Mouse (Mus musculus) CH12.LX (cell line): ENCODE data around the gene Cux1.

Experiments used
- CHD2 ChIP-seq: IDR thresholded peaks from 2 replicates; pipeline ENCODE4 v1.6.1; 2011; ENCODE audit warnings: low read length, improper control_type of control experiment
- CTCF ChIP-seq, 2 experiments: IDR thresholded peaks in 1 of 2; conservative IDR thresholded peaks in 1 of 2; 2 replicates each; pipeline ENCODE4 v1.5.1; 2011 to 2012; ENCODE audit warnings: low read depth in 2 of 2, low read length in 2 of 2, improper control_type of control experiment in 1 of 2, inconsistent platforms in 1 of 2, mild to moderate bottlenecking in 1 of 2, moderate library complexity in 1 of 2
- EP300 ChIP-seq: IDR thresholded peaks from 2 replicates; pipeline ENCODE4 v1.6.1; 2011; ENCODE audit warnings: low read length, improper control_type of control experiment
- JUND ChIP-seq: conservative IDR thresholded peaks from 2 replicates; pipeline ENCODE4 v1.6.1; 2011; ENCODE audit warnings: low read depth, low read length, improper control_type of control experiment
- MAX ChIP-seq: IDR thresholded peaks from 2 replicates; pipeline ENCODE4 v1.6.1; 2011; ENCODE audit warnings: low read length, improper control_type of control experiment
- MAZ ChIP-seq: IDR thresholded peaks from 2 replicates; pipeline ENCODE4 v1.6.1; 2012; ENCODE audit warnings: low read depth, mild to moderate bottlenecking, inconsistent platforms, low read length, improper control_type of control experiment, moderate library complexity
- MXI1 ChIP-seq: IDR thresholded peaks from 2 replicates; pipeline ENCODE4 v1.6.1; 2011; ENCODE audit warnings: mild to moderate bottlenecking, low read depth, low read length, improper control_type of control experiment
- NELFE ChIP-seq: IDR thresholded peaks from 2 replicates; pipeline ENCODE4 v1.6.1; 2011; ENCODE audit warnings: low read depth, low read length, improper control_type of control experiment
- POLR2A ChIP-seq: IDR thresholded peaks from 2 replicates; pipeline ENCODE4 v1.6.1; 2011; ENCODE audit warnings: low read depth, mild to moderate bottlenecking, improper control_type of control experiment, low read length
- POLR2AphosphoS2 ChIP-seq: IDR thresholded peaks from 2 replicates; pipeline ENCODE4 v1.6.1; 2011; ENCODE audit warnings: low read depth, low read length, improper control_type of control experiment
- RCOR1 ChIP-seq: conservative IDR thresholded peaks from 2 replicates; pipeline ENCODE4 v1.6.1; 2012; ENCODE audit warnings: low read depth, mild to moderate bottlenecking, inconsistent platforms, low read length, improper control_type of control experiment
- ZNF384 ChIP-seq: IDR thresholded peaks from 2 replicates; pipeline ENCODE4 v1.6.1; 2012; ENCODE audit warnings: low read depth, low read length, improper control_type of control experiment, inconsistent platforms

GRCm38 (mm10) chr5:136522843-136523463 is 44.3 kb downstream of the Cux1 start:
- TF ChIP-seq CTCF (conservative IDR thresholded peaks at IDR 0.05 in 1 of 2, IDR thresholded peaks at IDR 0.05 in 1 of 2; ENCODE audit: low read depth in 2 of 2, low read length in 2 of 2) (no peak), MAX (no peak), JUND (no peak), NELFE (no peak), EP300 (no peak), CHD2 (no peak), POLR2A (no peak), ZNF384 (no peak), MAZ (no peak), MXI1 (no peak), RCOR1 (no peak), POLR2AphosphoS2 (no peak)
